Mouse (Mus musculus) left cerebral cortex, adult 8-10 months (tissue): Measurements from ENCODE around the gene Nrip3. TPM values are rescaled to one million over a fixed set of nuclear protein-coding genes. Genes with fewer than 3 reads are reported as not detected.

Experiments used
- DNase-seq, 2 experiments: peaks; one replicate each; pipeline ENCODE4 v3.0.0; 2022; ENCODE audit warnings: low spot score in 2 of 2
- total RNA-seq, 4 experiments: library from RNA; stranded (reverse); gene quantifications; 2 replicates each; pipeline ENCODE4 v1.2.4; 2022

Gene Nrip3
- total RNA-seq, 4 experiments from 2014 or later = 78.2 to 97.8 (median 85.7) TPM

GRCm38 (mm10) chr7:109708961-109709382 is 72.9 kb downstream of the Nrip3 start:
- no peak for DNase-seq

Other genes with a start within 250 kb of the Nrip3 start
- gene St5, start 78.4 kb downstream of the Nrip3 start, total RNA-seq = 10 to 100 TPM; 14.4 to 18.3 (median 15.7) TPM
- 1 to 10 TPM; 5.1 to 7.6 (median 6.3) TPM for gene Akip1, start 78.3 kb downstream of the Nrip3 start, total RNA-seq
- gene BC051019, start 58.2 kb downstream of the Nrip3 start, total RNA-seq = not detected
- not detected for gene Ascl3, start 50.3 kb downstream of the Nrip3 start, total RNA-seq
- gene Tmem9b, start 29.1 kb downstream of the Nrip3 start, total RNA-seq = 10 to 100 TPM; 91.8 to 93.5 (median 92.3) TPM
- 1 to 10 TPM in 1 of 4 experiments, under 1 TPM in 3; 0.79 to 1.2 (median 0.88) TPM for gene Scube2, start 83.7 kb upstream of the Nrip3 start, total RNA-seq
- gene Dennd5a, start 178.4 kb upstream of the Nrip3 start, total RNA-seq = 100 to 1,000 TPM; 213 to 277 (median 242) TPM
- gene Tmem41b, start 204.9 kb upstream of the Nrip3 start, total RNA-seq = 10 to 100 TPM; 40.4 to 57.3 (median 48.1) TPM
- 100 to 1,000 TPM in 1 of 4 experiments, 10 to 100 TPM in 3; 89.3 to 101 (median 94.8) TPM for gene Ipo7, start 236.2 kb upstream of the Nrip3 start, total RNA-seq